Mouse (Mus musculus) neural tube, embryonic 11.5 days (tissue): ENCODE data around the gene Snx18. TPM values are rescaled to one million over a fixed set of nuclear protein-coding genes. Genes with fewer than 3 reads are reported as not detected.

Experiments used
- ATAC-seq: fragments of 200-750 bp; cut with Nextera tagmentation; 2 replicates; pipeline ENCODE4 v1.8.0; 2017; ENCODE audit warnings: moderate number of reproducible peaks, mild to moderate bottlenecking, moderate TSS enrichment, moderate library complexity; ENCODE audit not compliant: insufficient read depth, low FRiP score, low TSS enrichment
- DNase-seq: peaks from one replicate; pipeline ENCODE4 v3.0.0-alpha.2; 2015; ENCODE audit warnings: low spot score
- H3K27ac ChIP-seq: fragments of 300-500 bp; sonication (generic); 2 replicates; pipeline ENCODE4 v1.5.1; 2014; ENCODE audit warnings: low read depth, mild to moderate bottlenecking, low read length
- H3K27me3 ChIP-seq: fragments of 300-500 bp; sonication (generic); 2 replicates; pipeline ENCODE4 v1.6.1; 2014; ENCODE audit warnings: mild to moderate bottlenecking, low read length, mixed read lengths; ENCODE audit not compliant: control insufficient read depth, insufficient read depth
- H3K36me3 ChIP-seq: fragments of 300-500 bp; sonication (generic); 2 replicates; pipeline ENCODE4 v1.6.1; 2014; ENCODE audit warnings: mild to moderate bottlenecking, low read length, moderate library complexity, mixed read lengths; ENCODE audit not compliant: control insufficient read depth, insufficient read depth
- H3K4me1 ChIP-seq: fragments of 300-500 bp; sonication (generic); 2 replicates; pipeline ENCODE4 v1.6.1; 2014; ENCODE audit warnings: low read length, mixed read lengths; ENCODE audit not compliant: control insufficient read depth, insufficient read depth
- H3K4me2 ChIP-seq: fragments of 300-500 bp; sonication (generic); 2 replicates; pipeline ENCODE4 v1.6.1; 2014; ENCODE audit warnings: low read depth, mild to moderate bottlenecking, moderate library complexity
- H3K4me3 ChIP-seq: fragments of 300-500 bp; sonication (generic); 2 replicates; pipeline ENCODE4 v1.5.1; 2014; ENCODE audit warnings: low read depth, low read length
- H3K9ac ChIP-seq: fragments of 300-500 bp; sonication (generic); 2 replicates; pipeline ENCODE4 v1.6.1; 2014; ENCODE audit warnings: mild to moderate bottlenecking, low read length
- H3K9me3 ChIP-seq: fragments of 300-500 bp; sonication (generic); 2 replicates; pipeline ENCODE4 v1.6.1; 2016; ENCODE audit warnings: low read length; ENCODE audit not compliant: control insufficient read depth
- WGBS: fragments of 180-500 bp; shearing (Covaris S2); extraction: QIAGEN DNeasy Blood & Tissue Kit; methylation state at CpG from one replicate; pipeline ENCODE4 v1.1.7; 2014; 5-methylcytosine and 5-hydroxymethylcytosine counted together
- polyA plus RNA-seq: library from polyadenylated mRNA; unstranded; fragments of >200 nt; fragmentation: Nextera tagmentation; extraction: Ambion mirVana; gene quantifications from 2 replicates; pipeline ENCODE4 v1.2.1, GENCODE M21; 2014

The Snx18 gene
- polyA plus RNA-seq, 1 experiment from 2014 or later: 33.7 TPM

- DNase-seq: no peak
- no peaks in the 10 kb centered on the region for H3K27me3 ChIP-seq
- no peak overlapping the region for H3K4me2 ChIP-seq
- no peaks in the 10 kb centered on the region for H3K36me3 ChIP-seq
- 82% methylated on average over 8 of the region's 8 CpGs for WGBS
- H3K27ac ChIP-seq: no peak overlapping the region
- no peak overlapping the region for H3K9ac ChIP-seq
- ATAC-seq: no peak
- no peaks in the 10 kb centered on the region for H3K4me1 ChIP-seq
- H3K9me3 ChIP-seq: no peaks in the 10 kb centered on the region
- H3K4me3 ChIP-seq: no peak overlapping the region
These were observed 67.3 kb downstream of the Snx18 start for GRCm38 (mm10) chr13:113550866-113551565.

- Histone ChIP-seq H3K4me3 (no peak overlapping the region), H3K27ac (no peak overlapping the region), H3K9me3 (no peaks in the 10 kb centered on the region), H3K27me3 (no peaks in the 10 kb centered on the region), H3K4me1 (no peaks in the 10 kb centered on the region), H3K36me3 (no peaks in the 10 kb centered on the region), H3K9ac (no peak overlapping the region), H3K4me2 (no peak overlapping the region)
- 89% methylated on average over 3 of the region's 3 CpGs for WGBS
- DNase-seq (no peak), ATAC-seq (no peak)
These were observed 69.3 kb downstream of the Snx18 start for GRCm38 (mm10) chr13:113549021-113549420.

GRCm38 (mm10) chr13:113547807-113548426 is 70.4 kb downstream of the Snx18 start:
- H3K4me3 ChIP-seq: no peak overlapping the region
- WGBS: 93% methylated on average over 8 of the region's 8 CpGs
- H3K9me3 ChIP-seq: no peaks in the 10 kb centered on the region
- H3K4me1 ChIP-seq: no peaks in the 10 kb centered on the region
- H3K9ac ChIP-seq: no peak overlapping the region
- H3K36me3 ChIP-seq: no peaks in the 10 kb centered on the region
- no peak overlapping the region for H3K4me2 ChIP-seq
- DNase-seq: no peak
- H3K27ac ChIP-seq: no peak overlapping the region
- ATAC-seq: no peak
- no peaks in the 10 kb centered on the region for H3K27me3 ChIP-seq

- Histone ChIP-seq H3K27me3 (no peaks in the 10 kb centered on the region), H3K9ac (no peak overlapping the region), H3K27ac (no peak overlapping the region), H3K4me2 (no peak overlapping the region), H3K36me3 (no peaks in the 10 kb centered on the region), H3K9me3 (no peaks in the 10 kb centered on the region), H3K4me1 (no peaks in the 10 kb centered on the region), H3K4me3 (no peak overlapping the region)
- DNase-seq: no peak
- WGBS: 92% methylated on average over 6 of the region's 6 CpGs
- no peak for ATAC-seq
These were observed 76.0 kb downstream of the Snx18 start for GRCm38 (mm10) chr13:113542374-113542773.

Other genes with a start within 250 kb of the Snx18 start
- 0.32 and 0.41 TPM in 2 replicates for gene Hspb3, start 45.1 kb upstream of the Snx18 start, polyA plus RNA-seq
- gene Arl15, start 175.9 kb upstream of the Snx18 start, polyA plus RNA-seq: 9.5 and 11.0 TPM in 2 replicates